Mouse (Mus musculus): ENCODE measurements around the gene Slc30a3.
"Not testable (repeated sequence)": the region's sequence is repeated elsewhere in the genome, so short reads cannot be mapped to it uniquely, and the experiment has no call there.

The Slc30a3 gene

GRCm38 (mm10) chr5:31048763-31049641, 59.0 kb downstream of the Slc30a3 start, which contains the start of gene Slc5a6:
Gene Slc5a6 (minus strand): TSS chr5:31048924.
- DNase-seq (ENCODE audit: low spot score in 2 of 2), result no peak

GRCm38 (mm10) chr5:31047848-31048762, 59.9 kb downstream of the Slc30a3 start, which contains the start of gene Atraid:
Gene Atraid (plus strand): TSS chr5:31048312.
- DNase-seq (ENCODE audit: low spot score in 2 of 2), result peak; percentile 98 to 99

GRCm38 (mm10) chr5:31047074-31047473, 61.0 kb downstream of the Slc30a3 start:
- no peak for DNase-seq (ENCODE audit: low spot score in 2 of 2)

GRCm38 (mm10) chr5:31046416-31046815, 61.6 kb downstream of the Slc30a3 start:
- DNase-seq (ENCODE audit: low spot score in 2 of 2), result no peak

- DNase-seq (ENCODE audit: low spot score in 2 of 2), result no peak
Observed at GRCm38 (mm10) chr5:31038171-31038845, 69.7 kb downstream of the Slc30a3 start.

GRCm38 (mm10) chr5:31036556-31036955, 71.5 kb downstream of the Slc30a3 start:
- not testable (repeated sequence) for DNase-seq (ENCODE audit: low spot score in 2 of 2)

All from urinary bladder, postnatal 4 days (tissue).